Mouse (Mus musculus) C2C12 (cell line): ENCODE results near the gene AI182371. TPM values are rescaled to one million over a fixed set of nuclear protein-coding genes. Genes with fewer than 3 reads are reported as not detected.

Experiments
- H3K27me3 ChIP-seq: one replicate; pipeline ENCODE4 v1.6.1; 2011; ENCODE audit not compliant: control insufficient read depth, insufficient read depth, insufficient read length
- H3K36me3 ChIP-seq: one replicate; pipeline ENCODE4 v1.6.1; 2011; ENCODE audit not compliant: control insufficient read depth, insufficient read depth
- H3K4me3 ChIP-seq: one replicate; pipeline ENCODE4 v1.5.1; 2011; ENCODE audit warnings: mild to moderate bottlenecking, control low read depth; ENCODE audit not compliant: poor library complexity, insufficient read depth, severe bottlenecking
- H3K79me2 ChIP-seq: one replicate; pipeline ENCODE4 v1.6.1; 2011; ENCODE audit not compliant: control insufficient read depth, insufficient read depth
- H3K79me3 ChIP-seq: one replicate; pipeline ENCODE4 v1.6.1; 2011; ENCODE audit warnings: low read depth, control low read depth
- H3ac ChIP-seq: one replicate; pipeline ENCODE3; 2011; ENCODE audit warnings: low read depth; ENCODE audit not compliant: control insufficient read depth, insufficient read length
- CEBPB ChIP-seq: IDR thresholded peaks from one replicate; pipeline ENCODE4 v1.6.1; 2011; ENCODE audit warnings: low read depth, mild to moderate bottlenecking, control low read depth, moderate library complexity
- CTCF ChIP-seq: IDR thresholded peaks from one replicate; pipeline ENCODE4 v1.5.1; 2011; ENCODE audit not compliant: control insufficient read depth, insufficient read depth, insufficient read length
- FOSL1 ChIP-seq: IDR thresholded peaks from one replicate; pipeline ENCODE4 v1.8.0; 2011; ENCODE audit warnings: mild to moderate bottlenecking, low read length; ENCODE audit not compliant: poor library complexity, insufficient read depth, severe bottlenecking
- MAX ChIP-seq: IDR thresholded peaks from one replicate; pipeline ENCODE4 v1.6.1; 2011; ENCODE audit warnings: mild to moderate bottlenecking, control low read depth
- MYOD1 ChIP-seq: IDR thresholded peaks from one replicate; pipeline ENCODE4 v1.6.1; 2011; ENCODE audit warnings: low read depth; ENCODE audit not compliant: control insufficient read depth, insufficient read length
- MYOG ChIP-seq: IDR thresholded peaks from one replicate; pipeline ENCODE4 v1.6.1; 2011; ENCODE audit not compliant: control insufficient read depth, insufficient read length; ENCODE audit errors: extremely low read depth
- USF1 ChIP-seq: IDR thresholded peaks from one replicate; pipeline ENCODE4 v1.6.1; 2011; ENCODE audit warnings: low read depth, mild to moderate bottlenecking, control low read depth, moderate library complexity
- polyA plus RNA-seq: library from polyadenylated mRNA; unstranded; fragments of >200 nt; fragmentation: generic; extraction: Trizol; gene quantifications from one replicate; pipeline ENCODE4 v1.2.1, GENCODE M21; 2012; ENCODE audit warnings: missing spikeins

The AI182371 gene
- polyA plus RNA-seq, 1 experiment, result not detected

GRCm38 (mm10) chr2:35058325-35058724 lies 43.0 kb downstream of the AI182371 start:
- no peaks in the 10 kb centered on the region for H3K79me3 ChIP-seq
- H3ac ChIP-seq, result no peak overlapping the region
- H3K36me3 ChIP-seq, result no peaks in the 10 kb centered on the region
- no peaks in the 10 kb centered on the region for H3K79me2 ChIP-seq
- TF ChIP-seq MYOG (no peak), MYOD1 (no peak), CTCF (no peak), CEBPB (no peak), FOSL1 (no peak), MAX (no peak), USF1 (no peak)
- no peak overlapping the region for H3K4me3 ChIP-seq
- H3K27me3 ChIP-seq, result peaks cover 12% of the 10 kb centered on the region

- no peak overlapping the region for H3K4me3 ChIP-seq
- peaks cover 12% of the 10 kb centered on the region for H3K27me3 ChIP-seq
- TF ChIP-seq MYOD1, result no peak
- TF ChIP-seq USF1, result no peak
- no peak for TF ChIP-seq CTCF
- no peak for TF ChIP-seq CEBPB
- no peak for TF ChIP-seq FOSL1
- no peak for TF ChIP-seq MYOG
- TF ChIP-seq MAX, result no peak
- H3K36me3 ChIP-seq, result no peaks in the 10 kb centered on the region
- H3ac ChIP-seq, result no peak overlapping the region
- no peaks in the 10 kb centered on the region for H3K79me2 ChIP-seq
- no peaks in the 10 kb centered on the region for H3K79me3 ChIP-seq
These were observed 44.1 kb downstream of the AI182371 start for GRCm38 (mm10) chr2:35057243-35057642.

- no peak for TF ChIP-seq MYOG
- peak; percentile 83 for TF ChIP-seq CEBPB
- peak; percentile 2 for TF ChIP-seq CTCF
- TF ChIP-seq MYOD1, result no peak
- H3K27me3 ChIP-seq, result peaks cover 19% of the 10 kb centered on the region
- H3ac ChIP-seq, result no peak overlapping the region
- no peak overlapping the region for H3K4me3 ChIP-seq
- H3K36me3 ChIP-seq, result no peaks in the 10 kb centered on the region
- no peaks in the 10 kb centered on the region for H3K79me3 ChIP-seq
- no peaks in the 10 kb centered on the region for H3K79me2 ChIP-seq
These were observed 52.5 kb downstream of the AI182371 start for GRCm38 (mm10) chr2:35048851-35049250.

GRCm38 (mm10) chr2:35044956-35045355 lies 56.4 kb downstream of the AI182371 start:
- no peaks in the 10 kb centered on the region for H3K79me3 ChIP-seq
- H3K36me3 ChIP-seq, result no peaks in the 10 kb centered on the region

GRCm38 (mm10) chr2:35038580-35039375 lies 62.6 kb downstream of the AI182371 start:
- H3ac ChIP-seq, result no peak overlapping the region
- peak; percentile 76 for TF ChIP-seq CEBPB
- no peak for TF ChIP-seq FOSL1
- TF ChIP-seq MYOD1, result no peak
- TF ChIP-seq MYOG, result no peak
- H3K27me3 ChIP-seq, result peaks cover 22% of the 10 kb centered on the region
- no peaks in the 10 kb centered on the region for H3K79me3 ChIP-seq
- H3K4me3 ChIP-seq, result no peak overlapping the region
- H3K79me2 ChIP-seq, result no peaks in the 10 kb centered on the region
- H3K36me3 ChIP-seq, result no peaks in the 10 kb centered on the region

More at GRCm38 (mm10) chr2:35044956-35045355, 56.4 kb downstream of the AI182371 start:
- TF ChIP-seq FOSL1, result no peak
- TF ChIP-seq MYOG, result no peak
- no peak for TF ChIP-seq CEBPB
- no peak for TF ChIP-seq MAX
- no peak for TF ChIP-seq USF1
- no peak for TF ChIP-seq MYOD1
- TF ChIP-seq CTCF, result no peak
- Histone ChIP-seq H3K4me3 (no peak overlapping the region), H3ac (no peak overlapping the region), H3K27me3 (peaks cover 9% of the 10 kb centered on the region), H3K79me2 (no peaks in the 10 kb centered on the region)

Other genes starting within 250 kb of the AI182371 start
- gene Cutal, start 227.1 kb downstream of the AI182371 start, polyA plus RNA-seq, result 0.02 TPM
- gene Psmd5, start 226.6 kb downstream of the AI182371 start, polyA plus RNA-seq, result 38.2 TPM
- 7.6 TPM for gene Phf19, start 187.5 kb downstream of the AI182371 start, polyA plus RNA-seq
- gene Traf1, start 139.8 kb downstream of the AI182371 start, polyA plus RNA-seq, result 1.8 TPM
- gene Hc, start 40.1 kb downstream of the AI182371 start, polyA plus RNA-seq, result under 0.01 TPM
- 4.0 TPM for gene Cntrl, start 7.9 kb upstream of the AI182371 start, polyA plus RNA-seq
- gene Rab14, start 99.6 kb upstream of the AI182371 start, polyA plus RNA-seq, result 47.9 TPM
- gene Gsn, start 154.8 kb upstream of the AI182371 start, polyA plus RNA-seq, result 166 TPM
- gene Stom, start 235.4 kb upstream of the AI182371 start, polyA plus RNA-seq, result 87.9 TPM